Mouse (Mus musculus): ENCODE data around the gene Srrm1. TPM values are rescaled to one million over a fixed set of nuclear protein-coding genes. Genes with fewer than 3 reads are reported as not detected.

The Srrm1 gene
- polyA plus RNA-seq, 1 experiment from 2014 or later, result 261 TPM

DNA sequence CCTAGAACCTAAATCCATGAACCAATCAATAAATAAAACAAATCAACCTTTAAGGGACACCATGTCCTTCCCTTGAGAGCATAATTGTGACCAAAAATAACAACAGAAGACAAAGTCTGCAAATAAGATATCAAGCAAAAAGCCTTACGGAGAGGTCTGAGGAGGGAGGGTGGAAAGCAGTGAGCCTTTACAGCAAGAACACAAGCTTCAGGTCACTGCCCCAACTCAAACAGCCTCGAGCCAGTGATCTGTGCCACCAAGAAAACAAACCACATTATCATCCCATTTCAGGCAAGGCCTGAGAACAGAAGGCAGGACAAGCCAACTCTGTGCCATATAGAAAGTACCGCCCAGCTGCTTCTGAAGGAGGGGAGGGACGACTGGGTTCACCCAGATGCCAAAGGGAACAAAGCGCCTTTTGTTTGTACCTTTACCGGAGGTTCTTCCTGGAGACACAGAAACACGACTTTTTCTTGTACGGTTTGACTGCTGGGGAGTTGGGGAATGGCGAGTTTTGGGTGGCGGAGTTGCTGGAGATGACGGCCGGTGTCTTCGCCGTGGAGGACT, 15.7 kb downstream of the Srrm1 start:
- Histone ChIP-seq H3K4me2 (no peak overlapping the region), H3K27ac (no peak overlapping the region), H3K9me3 (replicated peaks) (no peaks in the 10 kb centered on the region), H3K36me3 (ENCODE audit: poor library complexity, severe bottlenecking) (peaks cover 98% of the 10 kb centered on the region), H3K9ac (no peak overlapping the region), H3K27me3 (no peaks in the 10 kb centered on the region), H3K4me3 (no peak overlapping the region), H3K4me1 (no peaks in the 10 kb centered on the region)
- ATAC-seq, result no peak
- whole genome bisulfite sequencing, result 82% methylated on average over 14 of the region's 14 CpGs

DNA sequence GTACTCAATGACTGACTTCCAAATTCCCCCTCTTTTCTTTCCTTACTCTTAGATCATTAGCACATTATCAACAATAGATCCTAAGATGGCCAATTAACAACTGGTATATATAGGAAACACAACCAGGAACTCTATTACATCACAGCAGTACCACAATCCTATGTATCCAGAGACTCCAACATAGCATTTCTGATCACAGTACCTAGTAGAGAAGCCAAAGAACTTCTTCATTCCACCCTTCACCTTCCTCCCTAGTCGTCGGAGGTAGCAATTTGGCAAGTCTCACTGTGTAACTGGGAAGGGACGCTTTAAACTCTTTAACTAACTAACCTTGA, 17.1 kb downstream of the Srrm1 start:
- WGBS, result 94% methylated on average over 3 of the region's 3 CpGs
- no peak for ATAC-seq

DNA sequence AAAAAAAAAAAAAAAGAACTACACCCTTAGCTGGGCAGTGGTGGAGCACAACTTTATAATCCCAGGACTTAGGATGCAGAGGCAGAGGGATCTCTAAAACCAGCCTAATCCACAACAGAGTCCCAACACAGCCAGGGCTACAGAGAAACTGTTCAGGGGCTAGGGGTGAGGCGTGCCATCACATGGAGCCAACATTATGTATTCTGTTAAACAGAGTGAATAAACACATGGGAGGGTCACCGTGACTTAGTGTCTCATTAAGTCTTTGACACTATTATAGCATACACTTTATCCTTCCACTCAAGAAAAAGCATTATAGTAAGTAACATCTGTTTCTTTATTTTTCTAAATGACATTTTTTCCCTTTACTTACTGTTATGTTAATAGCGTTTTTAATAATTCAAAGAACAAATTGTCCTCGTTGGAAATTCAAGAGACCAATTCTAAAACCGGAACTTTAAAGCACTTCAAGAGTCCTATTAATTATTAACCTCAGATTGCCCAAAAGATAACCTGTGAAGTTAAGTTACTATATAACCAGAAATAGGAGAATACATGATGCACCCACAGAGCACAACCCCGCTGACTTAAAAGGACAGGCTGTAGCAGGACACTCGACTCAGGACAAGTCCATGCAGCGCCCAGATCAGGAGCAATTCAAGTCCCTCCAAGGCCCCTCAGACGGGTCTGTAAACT, 17.6 kb downstream of the Srrm1 start:
- Histone ChIP-seq H3K9me3 (replicated peaks) (no peaks in the 10 kb centered on the region), H3K36me3 (ENCODE audit: poor library complexity, severe bottlenecking) (peaks cover 98% of the 10 kb centered on the region), H3K27ac (no peak overlapping the region), H3K9ac (no peak overlapping the region), H3K4me2 (no peak overlapping the region), H3K4me3 (no peak overlapping the region), H3K4me1 (no peaks in the 10 kb centered on the region), H3K27me3 (no peaks in the 10 kb centered on the region)
- WGBS, result 87% methylated on average over 9 of the region's 9 CpGs
- no peak for ATAC-seq

More for the DNA sequence above, 17.1 kb downstream of the Srrm1 start:
- H3K27me3 ChIP-seq, result no peaks in the 10 kb centered on the region
- H3K4me3 ChIP-seq, result no peak overlapping the region
- H3K4me1 ChIP-seq, result no peaks in the 10 kb centered on the region
- H3K27ac ChIP-seq, result no peak overlapping the region
- peaks cover 98% of the 10 kb centered on the region for H3K36me3 ChIP-seq (ENCODE audit: poor library complexity, severe bottlenecking)
- no peaks in the 10 kb centered on the region for H3K9me3 ChIP-seq (replicated peaks)
- H3K4me2 ChIP-seq, result no peak overlapping the region
- H3K9ac ChIP-seq, result no peak overlapping the region

DNA sequence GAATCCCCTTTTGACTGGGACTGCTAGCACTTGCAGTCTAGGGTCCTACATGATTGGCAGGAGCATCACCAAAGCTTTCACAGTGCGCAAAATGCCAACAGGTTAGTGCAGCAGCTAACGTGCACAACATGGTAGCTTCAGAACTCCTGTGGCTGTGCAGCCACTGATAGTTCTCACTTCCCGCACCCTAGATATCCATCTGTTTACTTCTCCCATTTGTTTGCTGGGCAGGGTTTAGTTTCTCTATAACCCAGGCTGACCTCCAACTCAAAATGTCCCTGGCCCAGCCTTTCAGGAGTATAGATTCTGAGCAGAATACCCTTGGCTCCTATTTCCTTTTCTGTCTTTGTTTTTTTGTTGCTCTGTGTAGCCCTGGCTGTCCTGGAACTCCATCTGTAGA, 26.7 kb downstream of the Srrm1 start:
- H3K9ac ChIP-seq, result no peak overlapping the region
- no peaks in the 10 kb centered on the region for H3K9me3 ChIP-seq (replicated peaks)
- ATAC-seq, result no peak
- WGBS, result 92% methylated on average over 3 of the region's 3 CpGs
- peaks cover 99% of the 10 kb centered on the region for H3K36me3 ChIP-seq (ENCODE audit: poor library complexity, severe bottlenecking)
- no peak overlapping the region for H3K27ac ChIP-seq
- no peaks in the 10 kb centered on the region for H3K27me3 ChIP-seq
- H3K4me2 ChIP-seq, result no peak overlapping the region
- H3K4me1 ChIP-seq, result no peaks in the 10 kb centered on the region
- no peak overlapping the region for H3K4me3 ChIP-seq

DNA sequence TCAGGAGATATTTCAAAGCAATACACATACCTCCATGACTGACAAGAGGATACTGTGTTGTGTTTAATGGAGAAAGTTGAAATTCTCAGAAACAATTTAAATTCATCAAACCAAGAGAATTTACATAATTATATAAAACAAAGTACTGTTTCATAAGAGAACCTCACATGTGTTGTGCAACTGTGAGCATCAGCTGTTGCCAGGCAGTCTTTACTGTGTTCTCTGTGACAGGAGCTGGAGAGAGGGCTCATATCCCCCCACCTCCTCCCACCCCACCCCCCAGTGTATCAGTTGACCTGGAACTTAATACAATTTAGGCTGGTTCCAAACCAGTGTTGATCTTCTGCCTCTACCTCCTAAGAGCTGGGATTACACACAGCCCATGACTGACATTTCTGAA, 27.1 kb downstream of the Srrm1 start:
- Histone ChIP-seq H3K27ac (no peak overlapping the region), H3K4me3 (no peak overlapping the region), H3K4me2 (no peak overlapping the region), H3K27me3 (no peaks in the 10 kb centered on the region), H3K36me3 (ENCODE audit: poor library complexity, severe bottlenecking) (peaks cover 99% of the 10 kb centered on the region), H3K4me1 (no peaks in the 10 kb centered on the region), H3K9ac (no peak overlapping the region), H3K9me3 (replicated peaks) (no peaks in the 10 kb centered on the region)
- ATAC-seq, result no peak

DNA sequence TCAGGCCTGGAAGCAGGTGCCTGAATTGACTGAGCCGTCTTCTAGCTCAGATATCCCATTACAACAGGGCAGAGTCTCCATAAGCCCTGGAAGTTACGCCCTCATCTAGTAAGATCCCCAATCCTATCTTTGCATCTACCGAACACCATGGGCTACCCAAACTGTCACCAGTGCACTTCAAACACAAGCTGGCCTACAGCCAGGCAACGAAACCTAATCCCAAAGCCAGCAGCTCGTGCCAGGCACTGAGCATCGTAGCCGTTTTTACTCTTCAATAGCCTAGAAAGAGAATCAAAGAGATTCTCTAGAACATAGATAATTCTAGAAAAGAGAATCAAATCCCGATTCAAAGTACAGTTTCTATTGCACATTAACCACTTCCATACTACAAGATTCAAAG, 30.1 kb downstream of the Srrm1 start:
- Histone ChIP-seq H3K4me1 (no peaks in the 10 kb centered on the region), H3K36me3 (ENCODE audit: poor library complexity, severe bottlenecking) (peaks cover 97% of the 10 kb centered on the region), H3K27ac (no peak overlapping the region), H3K4me2 (no peak overlapping the region), H3K9ac (no peak overlapping the region), H3K4me3 (no peak overlapping the region), H3K9me3 (replicated peaks) (no peaks in the 10 kb centered on the region), H3K27me3 (no peaks in the 10 kb centered on the region)
- 84% methylated on average over 8 of the region's 8 CpGs for WGBS
- ATAC-seq, result no peak

DNA sequence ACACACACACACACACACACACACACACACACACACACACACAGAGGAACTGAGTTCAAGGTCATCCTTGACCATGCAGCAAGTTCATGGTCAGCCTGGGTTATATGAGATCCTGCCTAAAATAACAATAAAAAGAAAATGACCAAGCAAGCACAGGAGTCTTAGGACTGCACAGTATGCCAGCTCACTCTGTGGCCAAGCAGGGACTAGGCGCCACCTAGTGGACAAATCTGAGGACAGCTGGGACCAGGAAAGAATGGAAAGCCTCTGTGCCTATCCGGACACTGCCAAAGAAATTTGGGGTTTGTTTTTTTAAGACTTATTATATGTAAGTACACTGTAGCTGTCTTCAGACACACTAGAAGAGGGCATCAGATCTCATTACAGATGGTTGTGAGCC, 35.2 kb downstream of the Srrm1 start:
- H3K4me1 ChIP-seq, result no peaks in the 10 kb centered on the region
- H3K4me2 ChIP-seq, result no peak overlapping the region
- H3K36me3 ChIP-seq (ENCODE audit: poor library complexity, severe bottlenecking), result peaks cover 85% of the 10 kb centered on the region
- 21% methylated on average over 2 of the region's 2 CpGs for WGBS
- H3K27ac ChIP-seq, result no peak overlapping the region
- no peaks in the 10 kb centered on the region; the same call in 1 of the 2 replicates for H3K9me3 ChIP-seq (replicated peaks)
- no peaks in the 10 kb centered on the region for H3K27me3 ChIP-seq
- no peak overlapping the region for H3K9ac ChIP-seq
- no peak overlapping the region for H3K4me3 ChIP-seq
- ATAC-seq, result peak; percentile 93

DNA sequence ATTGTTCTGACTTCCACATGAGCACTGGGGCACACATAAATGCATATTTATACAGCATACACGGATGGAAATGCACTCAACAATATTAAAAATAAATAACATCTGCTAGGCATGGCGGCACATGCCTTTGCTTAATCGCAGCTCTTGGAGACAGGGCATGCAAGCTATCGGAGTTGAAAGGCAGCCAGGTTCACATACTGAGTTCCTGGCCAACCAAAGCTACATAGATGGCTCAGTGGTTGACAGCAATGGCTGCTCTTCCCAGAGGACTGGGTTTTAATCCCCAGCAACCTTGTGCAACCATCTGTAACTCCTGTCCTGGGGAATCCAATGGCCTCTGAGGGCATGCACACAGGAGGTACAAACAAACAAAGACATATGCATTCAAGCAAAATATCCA, 35.6 kb downstream of the Srrm1 start:
- no peak overlapping the region for H3K4me2 ChIP-seq
- WGBS, result 90% methylated on average over 4 of the region's 4 CpGs
- no peak; the same call in 1 of the 2 replicates for ATAC-seq
- H3K27ac ChIP-seq, result no peak overlapping the region
- no peaks in the 10 kb centered on the region for H3K4me1 ChIP-seq
- no peak overlapping the region for H3K4me3 ChIP-seq
- no peaks in the 10 kb centered on the region for H3K27me3 ChIP-seq
- no peak overlapping the region for H3K9ac ChIP-seq
- no peaks in the 10 kb centered on the region; the same call in 1 of the 2 replicates for H3K9me3 ChIP-seq (replicated peaks)
- peaks cover 81% of the 10 kb centered on the region for H3K36me3 ChIP-seq (ENCODE audit: poor library complexity, severe bottlenecking)

DNA sequence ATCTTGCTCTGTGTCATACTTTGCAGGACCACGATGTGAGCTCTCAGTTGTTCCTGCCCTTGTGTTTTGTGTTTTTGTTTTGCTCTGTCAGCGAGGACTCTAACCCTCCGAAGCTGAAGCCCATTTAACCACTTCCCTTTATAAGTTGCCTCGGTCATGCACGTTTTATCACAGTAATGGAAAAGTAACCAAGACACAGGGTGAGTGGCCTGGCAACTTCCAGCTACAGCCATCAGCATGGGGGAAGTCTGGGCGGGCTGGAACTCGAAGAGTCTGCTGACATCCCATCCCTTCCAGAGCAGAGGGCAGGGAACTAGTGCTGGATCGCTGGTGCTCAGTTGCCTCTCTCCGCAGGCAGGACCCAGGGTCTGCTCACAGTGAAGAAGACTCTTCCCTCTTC, 37.8 kb downstream of the Srrm1 start:
- no peak overlapping the region for H3K4me3 ChIP-seq
- no peak overlapping the region for H3K27ac ChIP-seq
- ATAC-seq, result no peak
- peaks cover 59% of the 10 kb centered on the region for H3K36me3 ChIP-seq (ENCODE audit: poor library complexity, severe bottlenecking)
- no peaks in the 10 kb centered on the region; the same call in 1 of the 2 replicates for H3K9me3 ChIP-seq (replicated peaks)
- H3K4me2 ChIP-seq, result no peak overlapping the region
- H3K27me3 ChIP-seq, result no peaks in the 10 kb centered on the region
- no peak overlapping the region for H3K9ac ChIP-seq
- 97% methylated on average over 9 of the region's 9 CpGs for WGBS
- no peaks in the 10 kb centered on the region for H3K4me1 ChIP-seq

DNA sequence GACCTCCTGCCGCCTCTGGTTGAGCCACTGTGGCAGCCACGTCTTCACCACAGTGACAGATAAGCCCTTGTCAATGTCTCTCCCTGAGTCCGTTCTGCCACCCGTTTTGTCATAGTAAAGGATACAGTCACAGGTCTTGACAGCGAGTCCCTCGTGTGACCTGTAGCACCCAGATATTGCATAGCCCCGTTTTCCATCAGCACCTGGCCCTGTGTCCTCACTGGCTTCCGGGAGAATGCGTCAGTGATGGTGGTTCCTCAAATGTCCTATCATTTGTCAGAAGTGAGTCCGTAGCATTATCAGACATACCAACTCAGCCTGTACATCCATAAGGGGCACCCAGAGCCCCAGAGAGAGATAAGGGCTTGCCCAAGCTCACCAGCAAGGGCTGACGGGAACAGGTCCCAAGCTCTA, 38.7 kb downstream of the Srrm1 start:
- H3K9me3 ChIP-seq (replicated peaks), result no peaks in the 10 kb centered on the region; the same call in 1 of the 2 replicates
- no peak overlapping the region for H3K4me2 ChIP-seq
- 88% methylated on average over 11 of the region's 11 CpGs for WGBS
- H3K36me3 ChIP-seq (ENCODE audit: poor library complexity, severe bottlenecking), result peaks cover 50% of the 10 kb centered on the region
- H3K9ac ChIP-seq, result no peak overlapping the region
- ATAC-seq, result no peak
- no peak overlapping the region for H3K4me3 ChIP-seq
- H3K27ac ChIP-seq, result no peak overlapping the region
- no peaks in the 10 kb centered on the region for H3K27me3 ChIP-seq
- no peaks in the 10 kb centered on the region for H3K4me1 ChIP-seq

DNA sequence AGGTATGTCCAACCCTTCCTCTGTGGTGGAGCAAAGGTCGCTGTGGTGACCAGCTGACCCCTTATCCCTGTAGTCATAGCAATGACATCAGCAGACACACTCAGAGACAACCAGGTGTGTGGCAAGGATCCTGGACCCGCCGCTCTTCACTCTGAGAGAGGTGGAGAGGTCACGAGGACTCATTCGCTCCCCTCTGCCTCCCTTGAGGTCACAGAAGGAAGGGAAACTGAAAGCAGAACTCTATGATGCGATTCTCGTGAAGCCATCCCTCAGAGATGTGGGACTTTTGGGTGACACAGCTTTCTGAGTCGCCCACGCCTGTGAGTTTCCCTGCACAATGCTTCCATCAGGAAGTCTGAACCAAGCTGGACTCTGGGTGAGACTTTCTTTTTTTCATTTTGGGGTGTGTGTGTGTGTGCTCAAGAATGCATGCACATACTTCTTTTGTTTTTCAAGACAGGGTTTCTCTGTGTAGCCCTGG, 39.3 kb downstream of the Srrm1 start:
- H3K9ac ChIP-seq, result no peak overlapping the region

DNA sequence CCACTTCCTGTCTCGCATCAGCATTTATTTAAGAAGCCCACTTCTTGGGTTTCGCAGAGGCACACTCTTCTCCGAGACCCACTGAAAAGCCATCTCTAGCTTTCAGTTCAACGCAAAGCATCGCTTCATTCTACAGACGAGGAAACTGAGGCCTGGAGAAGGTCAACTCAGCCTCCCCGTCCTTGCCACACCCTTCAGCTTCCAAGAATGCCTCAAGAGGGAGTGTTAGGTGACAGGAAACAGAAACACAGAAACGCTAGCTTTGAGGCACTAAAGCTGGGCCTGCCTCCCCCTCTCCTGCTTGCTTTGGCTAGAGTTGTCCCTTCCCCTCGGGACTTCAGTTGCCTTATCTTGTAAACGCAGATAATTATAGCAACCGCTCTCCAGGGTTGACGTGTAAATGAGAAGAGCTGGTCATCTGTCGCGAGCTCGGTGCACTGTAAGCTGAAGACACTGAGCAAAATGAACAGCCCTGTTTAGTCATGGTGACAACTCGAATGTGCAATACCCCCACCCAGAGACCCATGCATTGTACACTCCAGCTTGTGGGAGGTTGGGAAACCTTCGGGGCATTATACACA, 39.9 kb downstream of the Srrm1 start:
- peaks cover 38% of the 10 kb centered on the region for H3K36me3 ChIP-seq (ENCODE audit: poor library complexity, severe bottlenecking)
- H3K4me1 ChIP-seq, result no peaks in the 10 kb centered on the region
- no peak overlapping the region for H3K4me2 ChIP-seq
- 77% methylated on average over 17 of the region's 17 CpGs for WGBS
- H3K4me3 ChIP-seq, result no peak overlapping the region
- H3K27me3 ChIP-seq, result no peaks in the 10 kb centered on the region
- no peak overlapping the region for H3K9ac ChIP-seq
- ATAC-seq, result no peak
- H3K27ac ChIP-seq, result no peak overlapping the region; the same call in 1 of the 2 replicates
- H3K9me3 ChIP-seq (replicated peaks), result no peaks in the 10 kb centered on the region; the same call in 1 of the 2 replicates

More for the DNA sequence above, 39.3 kb downstream of the Srrm1 start:
- Histone ChIP-seq H3K9me3 (replicated peaks) (no peaks in the 10 kb centered on the region; the same call in 1 of the 2 replicates), H3K4me3 (no peak overlapping the region), H3K36me3 (ENCODE audit: poor library complexity, severe bottlenecking) (peaks cover 44% of the 10 kb centered on the region), H3K4me1 (no peaks in the 10 kb centered on the region), H3K4me2 (no peak overlapping the region), H3K27me3 (no peaks in the 10 kb centered on the region), H3K27ac (no peak overlapping the region; the same call in 1 of the 2 replicates)
- ATAC-seq, result no peak
- 85% methylated on average over 9 of the region's 9 CpGs for WGBS

Measured in forebrain, embryonic 13.5 days (tissue).